ENCODE assay signal across 8 mouse cellular contexts in genomic region chr7:97977463-97977862, GRCm38 (mm10). TPM values are rescaled to one million over a fixed set of nuclear protein-coding genes. Genes with fewer than 3 reads are reported as not detected.
DNase-seq lines count a peak whose midpoint lies in the region; ATAC-seq lines count a peak whose summit lies in the region.

No protein-coding gene starts in this region.

- H3K4me1 ChIP-seq in kidney, embryonic 14.5 days (ENCODE audit: control insufficient read depth, insufficient read depth, low read length) = no peaks in the 10 kb centered on the region
- H3K4me1 ChIP-seq in limb, embryonic 12.5 days (replicated peaks) = no peaks in the 10 kb centered on the region
- no peaks in the 10 kb centered on the region for H3K4me1 ChIP-seq in neural tube, embryonic 11.5 days (ENCODE audit: control insufficient read depth, insufficient read depth, low read length)

- peak; percentile 65 for DNase-seq in 3T3-L1 (ENCODE audit: low read depth, low spot score)
- DNase-seq in MN1 (ENCODE audit: low spot score) = peak; percentile 72
- DNase-seq in cerebellum, postnatal 10 days = peak; percentile 58 to 60
- peak; percentile 29 to 63 for DNase-seq in frontal cortex, postnatal 25 days (ENCODE audit: low spot score in 2 of 2)
- DNase-seq in neural tube, embryonic 11.5 days (ENCODE audit: low spot score) = peak; percentile 56
- peak; percentile 58 for DNase-seq in thymus, postnatal 14 days

- H3K27me3 ChIP-seq in kidney, embryonic 14.5 days (ENCODE audit: control insufficient read depth, insufficient read depth, low read length) = no peaks in the 10 kb centered on the region
- H3K27me3 ChIP-seq in limb, embryonic 12.5 days = no peaks in the 10 kb centered on the region
- no peaks in the 10 kb centered on the region for H3K27me3 ChIP-seq in neural tube, embryonic 11.5 days (ENCODE audit: control insufficient read depth, insufficient read depth, low read length)

- H3K27ac ChIP-seq in kidney, embryonic 14.5 days (ENCODE audit: low read depth, low read length) = no peak overlapping the region
- H3K27ac ChIP-seq in limb, embryonic 12.5 days = no peak overlapping the region
- H3K27ac ChIP-seq in neural tube, embryonic 11.5 days (ENCODE audit: low read depth, low read length) = no peak overlapping the region

- H3K9me3 ChIP-seq in kidney, embryonic 14.5 days (ENCODE audit: control insufficient read depth, low read length) = no peaks in the 10 kb centered on the region
- no peaks in the 10 kb centered on the region for H3K9me3 ChIP-seq in limb, embryonic 12.5 days
- H3K9me3 ChIP-seq in neural tube, embryonic 11.5 days (ENCODE audit: control insufficient read depth, low read length) = no peaks in the 10 kb centered on the region

- no peak overlapping the region for H3K4me3 ChIP-seq in kidney, embryonic 14.5 days (ENCODE audit: low read length)
- no peak overlapping the region for H3K4me3 ChIP-seq in limb, embryonic 12.5 days (replicated peaks)
- no peak overlapping the region for H3K4me3 ChIP-seq in neural tube, embryonic 11.5 days (ENCODE audit: low read depth, low read length)

- no peak overlapping the region for H3K9ac ChIP-seq in kidney, embryonic 14.5 days (ENCODE audit: low read depth, low read length)
- H3K9ac ChIP-seq in limb, embryonic 12.5 days (replicated peaks) = no peak overlapping the region
- H3K9ac ChIP-seq in neural tube, embryonic 11.5 days (ENCODE audit: low read length) = no peak overlapping the region

- H3K36me3 ChIP-seq in kidney, embryonic 14.5 days (ENCODE audit: control insufficient read depth, insufficient read depth, low read length) = no peaks in the 10 kb centered on the region
- H3K36me3 ChIP-seq in limb, embryonic 12.5 days = no peaks in the 10 kb centered on the region
- H3K36me3 ChIP-seq in neural tube, embryonic 11.5 days (ENCODE audit: control insufficient read depth, insufficient read depth, low read length) = no peaks in the 10 kb centered on the region

- 26% methylated on average over 1 of the region's 1 CpGs for WGBS in kidney, embryonic 14.5 days
- WGBS in limb, embryonic 12.5 days = 31% methylated on average over 1 of the region's 1 CpGs
- WGBS in neural tube, embryonic 11.5 days = 29% methylated on average over 1 of the region's 1 CpGs

- peak; percentile 60; the same call in 1 of the 2 replicates for ATAC-seq in kidney, embryonic 14.5 days (ENCODE audit: low FRiP score, low TSS enrichment)
- ATAC-seq in limb, embryonic 12.5 days (ENCODE audit: insufficient number of reproducible peaks, insufficient read depth, low FRiP score, low TSS enrichment, low read depth) = peak; percentile 63; the same call in 1 of the 2 replicates
- no peak for ATAC-seq in neural tube, embryonic 11.5 days (ENCODE audit: insufficient read depth, low FRiP score, low TSS enrichment)

- H3K4me2 ChIP-seq in kidney, embryonic 14.5 days (replicated peaks; ENCODE audit: low read depth, low read length) = no peak overlapping the region
- no peak overlapping the region for H3K4me2 ChIP-seq in limb, embryonic 12.5 days
- H3K4me2 ChIP-seq in neural tube, embryonic 11.5 days (ENCODE audit: low read depth) = no peak overlapping the region

RNA-seq across cellular contexts. Expression of gene Gdpd4, which starts 57.7 kb away (rescaled TPM):
- polyA plus RNA-seq in kidney, embryonic 14.5 days (2014; fragmentation: Nextera tagmentation; extraction: Ambion mirVana) = not detected in 2 replicates
- polyA plus RNA-seq in limb, embryonic 12.5 days (2016; fragmentation: Nextera tagmentation; extraction: Ambion mirVana) = not detected in 2 replicates
- polyA plus RNA-seq in neural tube, embryonic 11.5 days (2014; fragmentation: Nextera tagmentation; extraction: Ambion mirVana) = not detected in 2 replicates
